Mouse (Mus musculus) CH12.LX (cell line): ENCODE data around the gene 2210408I21Rik. TPM values are rescaled to one million over a fixed set of nuclear protein-coding genes. Genes with fewer than 3 reads are reported as not detected.

Experiments used
- DNase-seq: peaks from one replicate; pipeline ENCODE4 v3.0.0-alpha.2; 2013; ENCODE audit errors: extremely low read depth
- H3K27ac ChIP-seq: 2 replicates; pipeline ENCODE4 v1.5.1; 2012; ENCODE audit warnings: low read depth, mild to moderate bottlenecking, control low read depth, moderate library complexity; ENCODE audit not compliant: insufficient read depth
- H3K27me3 ChIP-seq: replicated peaks from 2 replicates; pipeline ENCODE3; 2012; ENCODE audit warnings: inconsistent platforms
- H3K36me3 ChIP-seq, 2 experiments: replicated peaks in 1 of 2; 2 replicates each; pipeline versions ENCODE3 to v1.6.1; 2012; ENCODE audit warnings: inconsistent platforms in 1 of 2, low read length in 1 of 2, mild to moderate bottlenecking in 1 of 2, mixed read lengths in 1 of 2, moderate library complexity in 1 of 2; ENCODE audit not compliant: control insufficient read depth in 1 of 2, insufficient read depth in 1 of 2
- H3K4me1 ChIP-seq, 2 experiments: 2 replicates each; pipeline ENCODE4 v1.6.1; 2012; ENCODE audit warnings: inconsistent platforms in 1 of 2, moderate library complexity in 1 of 2; ENCODE audit not compliant: insufficient read depth in 2 of 2, control insufficient read depth in 1 of 2
- H3K4me2 ChIP-seq: 2 replicates; pipeline ENCODE4 v1.6.1; 2012; ENCODE audit warnings: low read depth, mild to moderate bottlenecking, control low read depth; ENCODE audit not compliant: poor library complexity, insufficient read depth, severe bottlenecking
- H3K4me3 ChIP-seq, 3 experiments: fragments of 150-350 bp in 1 of 3; sonication (generic) in 1 of 3; replicated peaks in 1 of 3; 2 replicates each; pipeline versions ENCODE3 to v1.5.1; 2011 to 2012; ENCODE audit warnings: low read depth in 2 of 3, low read length in 2 of 3, mild to moderate bottlenecking in 2 of 3, moderate library complexity in 2 of 3, control low read depth in 1 of 3, improper control_type of control experiment in 1 of 3, inconsistent platforms in 1 of 3, mixed read lengths in 1 of 3; ENCODE audit not compliant: poor library complexity in 1 of 3
- H3K79me2 ChIP-seq: replicated peaks from 2 replicates; pipeline ENCODE4 v1.6.1; 2012; ENCODE audit warnings: mild to moderate bottlenecking, moderate library complexity; ENCODE audit not compliant: control insufficient read depth, poor library complexity, insufficient read depth, severe bottlenecking; ENCODE audit errors: extremely low read depth
- H3K9ac ChIP-seq: 2 replicates; pipeline ENCODE4 v1.6.1; 2012; ENCODE audit warnings: low read depth, mild to moderate bottlenecking, control low read depth, moderate library complexity; ENCODE audit not compliant: insufficient read depth
- H3K9me3 ChIP-seq: replicated peaks from 2 replicates; pipeline ENCODE3; 2012; ENCODE audit warnings: low read length, inconsistent platforms, mixed read lengths
- BHLHE40 ChIP-seq: IDR thresholded peaks from 2 replicates; pipeline ENCODE4 v1.6.1; 2011; ENCODE audit warnings: mild to moderate bottlenecking, low read depth, low read length, improper control_type of control experiment
- CHD2 ChIP-seq: IDR thresholded peaks from 2 replicates; pipeline ENCODE4 v1.6.1; 2011; ENCODE audit warnings: low read length, improper control_type of control experiment
- CTCF ChIP-seq, 2 experiments: IDR thresholded peaks in 1 of 2; conservative IDR thresholded peaks in 1 of 2; 2 replicates each; pipeline ENCODE4 v1.5.1; 2011 to 2012; ENCODE audit warnings: low read depth in 2 of 2, low read length in 2 of 2, improper control_type of control experiment in 1 of 2, inconsistent platforms in 1 of 2, mild to moderate bottlenecking in 1 of 2, moderate library complexity in 1 of 2
- E2F4 ChIP-seq: IDR thresholded peaks from 2 replicates; pipeline ENCODE4 v1.6.1; 2011; ENCODE audit warnings: low read depth, low read length, improper control_type of control experiment; ENCODE audit not compliant: insufficient replicate concordance
- ELF1 ChIP-seq: IDR thresholded peaks from 2 replicates; pipeline ENCODE4 v1.6.1; 2014; ENCODE audit warnings: low read depth, mild to moderate bottlenecking, inconsistent platforms, low read length, improper control_type of control experiment
- EP300 ChIP-seq: IDR thresholded peaks from 2 replicates; pipeline ENCODE4 v1.6.1; 2011; ENCODE audit warnings: low read length, improper control_type of control experiment
- ETS1 ChIP-seq: conservative IDR thresholded peaks from 2 replicates; pipeline ENCODE4 v1.6.1; 2012; ENCODE audit warnings: low read depth, mild to moderate bottlenecking, inconsistent platforms, low read length, improper control_type of control experiment, moderate library complexity
- GABPA ChIP-seq: IDR thresholded peaks from 2 replicates; pipeline ENCODE4 v1.6.1; 2012; ENCODE audit warnings: low read depth, low read length, improper control_type of control experiment, inconsistent platforms; ENCODE audit not compliant: insufficient replicate concordance
- HCFC1 ChIP-seq: IDR thresholded peaks from 2 replicates; pipeline ENCODE4 v1.6.1; 2012; ENCODE audit warnings: low read depth, mild to moderate bottlenecking, inconsistent platforms, low read length, improper control_type of control experiment
- IRF4 ChIP-seq: IDR thresholded peaks from 2 replicates; pipeline ENCODE4 v1.6.1; 2014; ENCODE audit warnings: low read depth, mild to moderate bottlenecking, inconsistent platforms, low read length, improper control_type of control experiment
- JUN ChIP-seq: IDR thresholded peaks from 2 replicates; pipeline ENCODE4 v1.6.1; 2011; ENCODE audit warnings: low read depth, mild to moderate bottlenecking, low read length, improper control_type of control experiment, moderate library complexity; ENCODE audit not compliant: insufficient read depth
- JUND ChIP-seq: conservative IDR thresholded peaks from 2 replicates; pipeline ENCODE4 v1.6.1; 2011; ENCODE audit warnings: low read depth, low read length, improper control_type of control experiment
- KAT2A ChIP-seq: IDR thresholded peaks from 2 replicates; pipeline ENCODE4 v1.6.1; 2012; ENCODE audit warnings: low read length, improper control_type of control experiment, inconsistent platforms; ENCODE audit not compliant: insufficient replicate concordance
- MAFK ChIP-seq: IDR thresholded peaks from 2 replicates; pipeline ENCODE4 v1.6.1; 2011; ENCODE audit warnings: low read length, improper control_type of control experiment; ENCODE audit not compliant: insufficient replicate concordance
- MAZ ChIP-seq: IDR thresholded peaks from 2 replicates; pipeline ENCODE4 v1.6.1; 2012; ENCODE audit warnings: low read depth, mild to moderate bottlenecking, inconsistent platforms, low read length, improper control_type of control experiment, moderate library complexity
- MEF2A ChIP-seq: IDR thresholded peaks from 2 replicates; pipeline ENCODE4 v1.6.1; 2014; ENCODE audit warnings: low read depth, mild to moderate bottlenecking, inconsistent platforms, low read length, improper control_type of control experiment, borderline replicate concordance
- MXI1 ChIP-seq: IDR thresholded peaks from 2 replicates; pipeline ENCODE4 v1.6.1; 2011; ENCODE audit warnings: mild to moderate bottlenecking, low read depth, low read length, improper control_type of control experiment
- MYC ChIP-seq: IDR thresholded peaks from 2 replicates; pipeline ENCODE4 v1.6.1; 2011; ENCODE audit warnings: low read depth, mild to moderate bottlenecking, improper control_type of control experiment, low read length
- NRF1 ChIP-seq: IDR thresholded peaks from 2 replicates; pipeline ENCODE4 v1.6.1; 2014; ENCODE audit warnings: low read depth, mild to moderate bottlenecking, inconsistent platforms, low read length, improper control_type of control experiment, moderate library complexity
- POLR2AphosphoS2 ChIP-seq: IDR thresholded peaks from 2 replicates; pipeline ENCODE4 v1.6.1; 2011; ENCODE audit warnings: low read depth, low read length, improper control_type of control experiment
- RCOR1 ChIP-seq: conservative IDR thresholded peaks from 2 replicates; pipeline ENCODE4 v1.6.1; 2012; ENCODE audit warnings: low read depth, mild to moderate bottlenecking, inconsistent platforms, low read length, improper control_type of control experiment
- SIN3A ChIP-seq: IDR thresholded peaks from 2 replicates; pipeline ENCODE4 v1.6.1; 2012; ENCODE audit warnings: low read length, improper control_type of control experiment, inconsistent platforms
- TBP ChIP-seq: conservative IDR thresholded peaks from 2 replicates; pipeline ENCODE4 v1.6.1; 2011; ENCODE audit warnings: low read depth, low read length, improper control_type of control experiment
- TCF12 ChIP-seq: IDR thresholded peaks from 2 replicates; pipeline ENCODE4 v1.6.1; 2014; ENCODE audit warnings: low read depth, mild to moderate bottlenecking, inconsistent platforms, low read length, improper control_type of control experiment
- USF2 ChIP-seq: conservative IDR thresholded peaks from 2 replicates; pipeline ENCODE4 v1.6.1; 2011; ENCODE audit warnings: low read depth, low read length, improper control_type of control experiment
- ZKSCAN1 ChIP-seq: IDR thresholded peaks from 2 replicates; pipeline ENCODE4 v1.6.1; 2012; ENCODE audit warnings: low read depth, inconsistent platforms, low read length, improper control_type of control experiment, borderline replicate concordance
- ZNF384 ChIP-seq: IDR thresholded peaks from 2 replicates; pipeline ENCODE4 v1.6.1; 2012; ENCODE audit warnings: low read depth, low read length, improper control_type of control experiment, inconsistent platforms
- dilution Hi-C: fragments of 300-500 bp; cut with MboI; formaldehyde crosslinking; loops from 2 replicates; pipeline ENCODE4 v1.14.3; 2020; ENCODE audit warnings: low sequenced_read_pairs; ENCODE audit not compliant: extremely low pct_unique_long_range_greater_than_20kb, extremely low pct_ligation_motif_present
- in situ Hi-C: fragments of 300-500 bp; cut with MboI; formaldehyde crosslinking; loops from 3 replicates; pipeline ENCODE4 v1.14.3; 2019; ENCODE audit warnings: low sequenced_read_pairs, low pct_ligation_motif_present, low pct_unique_long_range_greater_than_20kb, mixed read lengths
- polyA plus RNA-seq: library from polyadenylated mRNA; unstranded; fragments of >175 nt; gene quantifications from 2 replicates; pipeline ENCODE4 v1.2.1, GENCODE M21; 2012; ENCODE audit warnings: low read depth; ENCODE audit not compliant: insufficient read length
- total RNA-seq, 2 experiments: library from RNA; depleted of rRNA; stranded (reverse); fragments of 300-350 nt in 1 of 2; fragments of >200 nt in 1 of 2; gene quantifications; 2 replicates each; pipeline ENCODE4 v1.2.3; 2012 to 2014

The 2210408I21Rik gene
- total and polyA plus RNA-seq, 3 experiments, result 5.6 to 14.7 (median 7.7) TPM

DNA sequence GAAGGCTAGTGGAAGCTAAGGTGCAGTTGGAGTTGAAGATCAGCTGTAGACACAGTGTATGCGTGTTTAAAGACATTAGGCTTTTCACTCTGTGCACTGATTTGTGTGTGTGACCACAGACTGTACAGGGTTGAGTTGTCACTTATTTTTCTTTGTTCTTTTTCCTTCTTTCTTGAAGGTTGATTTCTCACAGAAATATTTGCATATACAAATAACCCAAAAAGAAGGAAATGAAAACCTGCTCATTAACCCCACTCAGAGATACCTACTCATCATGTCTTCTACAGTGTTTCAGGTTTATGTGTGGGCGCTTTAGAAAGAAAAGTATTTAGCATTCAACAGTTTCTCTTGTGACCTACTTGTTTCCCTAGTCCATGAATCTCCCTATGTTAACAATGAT is 5.5 kb downstream of the 2210408I21Rik start:
- no peaks in the 10 kb centered on the region for H3K9me3 ChIP-seq
- in situ Hi-C loops (no loop called here), dilution Hi-C loops (no loop called here)
- peak overlapping the region; percentile 71 for H3K27ac ChIP-seq
- H3K36me3 ChIP-seq, result peaks cover 3 to 4% of the 10 kb centered on the region in 2 experiments
- no peaks in the 10 kb centered on the region for H3K27me3 ChIP-seq
- TF ChIP-seq JUN (peak; percentile 81), ZNF384 (0 out of 2 replicates have a peak, but pooled peaks have one; percentile 18), KAT2A (no peak), TBP (peak; percentile 75; the same call in 1 of the 2 replicates), EP300 (peak; percentile 97), CHD2 (peak; percentile 47; the same call in 1 of the 2 replicates), MXI1 (0 out of 2 replicates have a peak, but pooled peaks have one; percentile 32), TCF12 (peak; percentile 86), CTCF (conservative IDR thresholded peaks at IDR 0.05 in 1 of 2, IDR thresholded peaks at IDR 0.05 in 1 of 2; ENCODE audit: low read depth in 2 of 2, low read length in 2 of 2) (no peak), MEF2A (peak; percentile 82), POLR2AphosphoS2 (no peak), RCOR1 (peak; percentile 94), BHLHE40 (peak; percentile 77), GABPA (no peak), ZKSCAN1 (no peak), NRF1 (no peak), ETS1 (peak; percentile 88), E2F4 (peak; percentile 75; the same call in 1 of the 2 replicates), MYC (peak; percentile 75), SIN3A (peak; percentile 79), JUND (peak; percentile 95), MAFK (peak; percentile 89), MAZ (0 out of 2 replicates have a peak, but pooled peaks have one; percentile 39), IRF4 (peak; percentile 97), USF2 (no peak), HCFC1 (peak; percentile 31; the same call in 1 of the 2 replicates), ELF1 (peak; percentile 62; the same call in 1 of the 2 replicates)
- DNase-seq, result peak; percentile 82
- peaks cover 3 to 36% of the 10 kb centered on the region in 2 experiments; a peak in 2 of 4 replicates for H3K4me1 ChIP-seq
- H3K4me3 ChIP-seq, result no peak overlapping the region
- peak overlapping the region; percentile 2; the same call in 1 of the 2 replicates for H3K4me2 ChIP-seq
- H3K9ac ChIP-seq, result no peak overlapping the region
- peaks cover 28% of the 10 kb centered on the region for H3K79me2 ChIP-seq
